Mouse (Mus musculus) G1E (cell line): ENCODE measurements around the gene Ankrd31. TPM values are rescaled to one million over a fixed set of nuclear protein-coding genes. Genes with fewer than 3 reads are reported as not detected.
"Not testable (repeated sequence)": the region's sequence is repeated elsewhere in the genome, so short reads cannot be mapped to it uniquely, and the experiment has no call there.

ENCODE experiments used
- ATAC-seq: 2 replicates; pipeline ENCODE4 v1.8.0; 2016; ENCODE audit warnings: mild to moderate bottlenecking; ENCODE audit not compliant: insufficient number of reproducible peaks, poor library complexity, low FRiP score, severe bottlenecking; ENCODE audit errors: extremely low read depth
- DNase-seq: peaks from one replicate; pipeline ENCODE4 v3.0.0; 2012; ENCODE audit warnings: low spot score
- H3K27me3 ChIP-seq: 2 replicates; pipeline ENCODE4 v1.6.1; 2012; ENCODE audit warnings: mild to moderate bottlenecking, low read length, inconsistent platforms; ENCODE audit not compliant: insufficient read depth
- H3K36me3 ChIP-seq: replicated peaks from 2 replicates; pipeline ENCODE3; 2012; ENCODE audit warnings: mild to moderate bottlenecking, inconsistent platforms
- H3K4me1 ChIP-seq: 2 replicates; pipeline ENCODE4 v1.6.1; 2012; ENCODE audit warnings: low read depth, low read length, inconsistent platforms, mixed read lengths; ENCODE audit not compliant: insufficient read depth
- H3K4me3 ChIP-seq: 2 replicates; pipeline ENCODE4 v1.5.1; 2012; ENCODE audit warnings: low read depth, mild to moderate bottlenecking, inconsistent platforms, low read length, moderate library complexity, mixed read lengths
- H3K9me3 ChIP-seq: replicated peaks from 2 replicates; pipeline ENCODE4 v1.6.1; 2012; ENCODE audit warnings: inconsistent platforms
- CTCF ChIP-seq: IDR thresholded peaks from 2 replicates; pipeline ENCODE4 v1.5.1; 2012; ENCODE audit warnings: low read depth, low read length, inconsistent platforms, mixed read lengths
- GATA1 ChIP-seq: IDR thresholded peaks from 2 replicates; pipeline ENCODE4 v1.6.1; 2012; ENCODE audit warnings: borderline replicate concordance, low read length, inconsistent platforms, mixed read lengths
- GATA2 ChIP-seq: IDR thresholded peaks from 2 replicates; pipeline ENCODE4 v1.6.1; 2012; ENCODE audit warnings: low read depth, low read length, inconsistent platforms, borderline replicate concordance
- POLR2AphosphoS5 ChIP-seq: IDR thresholded peaks from 2 replicates; pipeline ENCODE4 v1.6.1; 2012; ENCODE audit warnings: low read depth, low read length, inconsistent platforms; ENCODE audit not compliant: insufficient replicate concordance
- TAL1 ChIP-seq: conservative IDR thresholded peaks from 2 replicates; pipeline ENCODE4 v1.6.1; 2012; ENCODE audit warnings: low read depth, low read length, inconsistent platforms, mixed read lengths
- polyA plus RNA-seq: library from polyadenylated mRNA; stranded (reverse); fragments of >175 nt; gene quantifications from 2 replicates; pipeline ENCODE4 v1.2.3, GENCODE M21; 2012
- total RNA-seq, 2 experiments: library from RNA; stranded (forward) in 1 of 2; stranded (reverse) in 1 of 2; fragments of 200-1000 nt in 1 of 2; fragments of >200 nt in 1 of 2; fragmentation: Nextera tagmentation in 1 of 2; gene quantifications; 2 replicates each; pipeline ENCODE4 v1.2.3; 2014 to 2017

Gene Ankrd31
- total and polyA plus RNA-seq, 3 experiments: 0.05 TPM; not detected in 2

DNA sequence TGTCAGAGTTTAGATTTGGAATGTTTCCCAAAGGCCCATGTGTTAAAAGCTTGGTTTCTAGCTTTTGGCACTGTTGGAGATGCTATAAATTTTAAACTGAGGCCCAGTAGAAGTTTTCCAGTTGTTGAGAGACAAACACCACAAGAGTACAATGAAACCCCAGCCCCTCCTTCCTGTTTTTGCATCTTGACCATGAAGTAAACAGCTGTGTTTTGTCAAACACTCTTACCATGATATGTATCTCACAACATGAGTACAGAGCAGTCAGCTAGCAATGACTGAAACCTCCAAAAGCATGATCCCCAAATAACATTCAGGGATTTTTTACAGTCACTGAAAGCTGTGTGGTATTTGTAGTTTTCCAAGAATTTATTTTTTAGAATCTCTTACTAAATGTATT lies 126.0 kb downstream of the Ankrd31 start:
- DNase-seq: no peak
- H3K4me1 ChIP-seq: no peaks in the 10 kb centered on the region
- TF ChIP-seq GATA2: no peak
- no peak for TF ChIP-seq TAL1
- no peak for TF ChIP-seq POLR2AphosphoS5
- TF ChIP-seq CTCF: no peak
- TF ChIP-seq GATA1: no peak
- no peak for ATAC-seq
- no peaks in the 10 kb centered on the region for H3K36me3 ChIP-seq
- H3K9me3 ChIP-seq: no peaks in the 10 kb centered on the region
- no peak overlapping the region for H3K4me3 ChIP-seq
- H3K27me3 ChIP-seq: peaks cover 2% of the 10 kb centered on the region; the same call in 1 of the 2 replicates

DNA sequence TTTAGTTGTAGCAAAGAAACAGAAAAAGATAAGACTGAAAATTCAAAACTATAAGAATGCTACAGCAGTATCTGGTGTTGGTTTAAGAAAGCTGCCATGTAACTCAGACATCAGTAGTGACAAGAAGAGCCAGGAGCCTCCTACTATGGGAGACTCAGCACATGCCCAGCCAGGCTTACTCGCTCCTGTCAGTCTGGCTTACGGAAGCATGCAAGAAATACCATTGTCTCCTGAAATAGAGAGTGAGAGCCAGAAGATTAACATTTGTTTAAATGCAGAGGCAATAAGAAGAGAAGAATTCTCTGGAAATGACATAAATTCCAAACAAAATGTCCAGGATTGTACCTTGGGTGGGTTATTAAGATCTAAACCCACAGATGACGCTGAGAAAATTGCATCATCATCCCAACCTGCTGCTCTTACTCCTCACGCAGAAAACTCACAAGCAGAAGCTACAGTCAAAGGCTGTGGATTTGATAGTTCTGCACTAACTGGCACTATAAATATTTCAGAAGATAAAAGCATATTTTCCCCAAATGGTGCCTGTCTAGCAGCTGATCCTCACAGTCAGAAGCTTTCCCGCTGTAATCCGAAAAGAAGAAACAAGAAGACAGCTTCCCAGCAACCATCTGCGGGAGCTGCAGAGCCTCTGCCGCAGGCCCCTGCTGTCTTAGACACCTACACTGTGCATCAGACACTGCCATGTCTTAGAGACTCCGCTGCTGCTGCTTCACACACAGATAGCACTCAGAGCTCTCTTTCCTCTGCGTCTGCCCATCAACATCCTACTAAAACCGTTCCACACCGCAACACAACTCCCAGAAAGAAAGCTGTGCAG lies 130.4 kb downstream of the Ankrd31 start:
- Histone ChIP-seq H3K4me3 (no peak overlapping the region), H3K27me3 (peaks cover 2% of the 10 kb centered on the region; the same call in 1 of the 2 replicates), H3K4me1 (no peaks in the 10 kb centered on the region), H3K9me3 (no peaks in the 10 kb centered on the region), H3K36me3 (no peaks in the 10 kb centered on the region)
- DNase-seq (no peak), ATAC-seq (no peak)
- TF ChIP-seq POLR2AphosphoS5 (no peak), TAL1 (no peak), GATA2 (no peak), GATA1 (no peak), CTCF (no peak)

DNA sequence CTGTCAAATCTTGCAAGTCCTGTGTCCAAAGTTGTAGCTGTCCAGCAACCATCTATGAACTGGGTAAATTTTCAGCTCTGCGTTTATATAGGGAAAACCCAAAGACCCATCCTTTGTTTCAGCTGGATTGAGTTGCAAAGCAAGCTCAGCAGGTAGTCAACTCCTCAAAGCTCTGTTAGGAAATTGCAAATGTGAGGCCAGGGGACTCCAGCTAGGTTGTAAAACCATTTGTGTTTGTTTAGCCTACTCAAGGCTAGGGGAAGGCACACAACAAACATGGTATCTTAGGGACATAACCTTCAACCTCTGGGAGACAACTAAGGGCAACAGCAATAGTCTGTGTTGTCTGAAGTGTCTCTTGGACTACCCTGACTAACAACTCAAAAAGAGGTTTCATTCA lies 136.5 kb downstream of the Ankrd31 start:
- DNase-seq: no peak
- TF ChIP-seq GATA2 (no peak), TAL1 (no peak), GATA1 (no peak), CTCF (no peak), POLR2AphosphoS5 (no peak)
- H3K4me1 ChIP-seq: no peaks in the 10 kb centered on the region

DNA sequence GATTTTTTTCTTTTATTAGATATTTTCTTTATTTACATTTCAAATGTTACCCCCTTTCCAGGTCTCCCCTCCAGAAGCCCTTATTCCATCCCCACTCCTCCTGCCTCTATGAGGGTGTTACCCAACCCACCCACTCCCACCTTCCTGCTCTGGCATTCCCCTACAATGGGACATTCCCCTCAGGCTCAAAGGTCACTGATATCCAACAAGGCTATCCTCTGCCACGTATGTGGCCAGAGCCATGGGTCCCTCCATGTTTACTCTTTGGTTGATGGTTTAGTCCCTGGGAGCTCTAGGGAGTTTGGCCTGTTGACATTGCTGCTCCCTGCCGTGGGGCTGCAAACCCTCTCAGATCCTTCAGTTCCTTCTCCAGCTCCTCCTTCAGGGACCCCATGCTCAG lies 141.9 kb downstream of the Ankrd31 start:
- DNase-seq (no peak), ATAC-seq (no peak)
- peaks cover 13% of the 10 kb centered on the region for H3K27me3 ChIP-seq
- no peaks in the 10 kb centered on the region for H3K4me1 ChIP-seq
- no peak overlapping the region for H3K4me3 ChIP-seq
- no peaks in the 10 kb centered on the region for H3K9me3 ChIP-seq
- TF ChIP-seq POLR2AphosphoS5 (no peak), TAL1 (no peak), GATA2 (no peak), GATA1 (no peak), CTCF (no peak)
- H3K36me3 ChIP-seq: no peaks in the 10 kb centered on the region

More for the DNA sequence above, 136.5 kb downstream of the Ankrd31 start:
- H3K27me3 ChIP-seq: no peaks in the 10 kb centered on the region
- no peaks in the 10 kb centered on the region for H3K36me3 ChIP-seq
- no peak for ATAC-seq
- H3K4me3 ChIP-seq: no peak overlapping the region
- H3K9me3 ChIP-seq: no peaks in the 10 kb centered on the region

DNA sequence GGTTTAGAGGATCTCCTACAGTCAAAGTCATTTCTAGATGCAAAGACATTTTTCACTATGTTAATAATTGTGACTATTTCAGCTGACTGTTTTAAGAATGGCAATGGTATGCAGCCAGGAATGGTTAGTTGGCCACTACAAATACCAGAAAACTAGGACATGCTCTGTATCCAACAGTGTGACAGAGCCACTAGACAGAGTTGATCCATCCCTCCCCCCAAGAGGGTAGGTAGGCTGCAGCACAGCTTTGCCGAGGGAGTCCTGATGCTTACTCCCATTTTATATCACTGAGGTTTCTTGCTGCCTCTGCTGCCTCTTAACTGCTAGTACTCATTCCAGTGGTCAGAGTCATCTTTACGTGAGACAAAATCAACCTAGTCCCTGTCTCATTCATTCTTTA lies 147.1 kb downstream of the Ankrd31 start:
- TF ChIP-seq GATA2 (no peak), POLR2AphosphoS5 (no peak), GATA1 (no peak), TAL1 (no peak), CTCF (no peak)
- peaks cover 10% of the 10 kb centered on the region for H3K27me3 ChIP-seq
- no peak for DNase-seq
- H3K9me3 ChIP-seq: no peaks in the 10 kb centered on the region
- no peak overlapping the region for H3K4me3 ChIP-seq
- ATAC-seq: no peak
- H3K36me3 ChIP-seq: no peaks in the 10 kb centered on the region
- no peaks in the 10 kb centered on the region for H3K4me1 ChIP-seq

DNA sequence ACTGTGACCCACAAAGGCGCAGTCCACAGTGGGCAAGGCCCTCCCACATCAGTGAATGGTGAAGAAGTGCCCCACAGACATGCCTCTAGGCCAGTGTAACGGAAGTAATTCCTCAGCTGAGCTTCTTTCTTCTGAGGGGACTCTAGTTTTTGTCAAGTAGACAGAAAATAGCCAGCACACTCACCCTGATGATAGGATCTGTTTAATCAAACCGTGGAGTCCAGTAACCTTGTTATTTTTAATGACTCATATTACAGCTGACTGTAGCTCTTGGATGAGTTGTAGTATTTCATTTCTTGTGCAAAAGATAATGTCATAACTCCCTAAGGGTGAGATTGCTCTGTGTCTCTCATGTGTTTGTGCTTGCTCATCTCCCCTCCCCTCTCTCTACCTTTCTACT lies 158.6 kb downstream of the Ankrd31 start:
- no peak for TF ChIP-seq CTCF
- no peak for TF ChIP-seq GATA1
- TF ChIP-seq TAL1: no peak
- TF ChIP-seq GATA2: no peak
- DNase-seq (no peak), ATAC-seq (no peak)
- peaks cover 8% of the 10 kb centered on the region; the same call in 1 of the 2 replicates for H3K27me3 ChIP-seq
- H3K4me1 ChIP-seq: no peaks in the 10 kb centered on the region
- H3K4me3 ChIP-seq: no peak overlapping the region
- H3K36me3 ChIP-seq: no peaks in the 10 kb centered on the region
- no peaks in the 10 kb centered on the region for H3K9me3 ChIP-seq

DNA sequence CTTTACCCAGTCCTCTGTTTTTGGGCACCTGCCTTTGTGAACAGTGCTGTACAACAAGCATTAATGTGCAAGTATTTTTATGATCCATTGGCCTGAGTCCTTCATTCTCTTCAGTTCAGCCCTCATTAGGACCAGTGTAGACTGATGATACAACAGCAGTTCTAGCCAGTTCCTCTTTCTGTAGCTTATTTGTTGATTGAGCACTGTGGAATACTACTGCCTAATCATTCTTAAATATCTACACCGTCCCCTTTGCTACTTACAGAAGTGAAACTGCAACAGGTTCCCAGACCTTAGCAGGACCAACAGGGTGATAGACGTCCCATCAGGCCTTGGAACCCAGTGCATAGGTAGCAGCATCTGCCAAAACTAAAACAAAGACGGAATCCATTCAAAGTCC lies 163.1 kb downstream of the Ankrd31 start:
- no peak for ATAC-seq
- Histone ChIP-seq H3K27me3 (peaks cover 3% of the 10 kb centered on the region; the same call in 1 of the 2 replicates), H3K36me3 (no peaks in the 10 kb centered on the region), H3K4me1 (no peaks in the 10 kb centered on the region), H3K4me3 (no peak overlapping the region), H3K9me3 (no peaks in the 10 kb centered on the region)
- no peak for DNase-seq
- TF ChIP-seq CTCF (no peak), POLR2AphosphoS5 (no peak), GATA1 (no peak), GATA2 (no peak), TAL1 (no peak)

DNA sequence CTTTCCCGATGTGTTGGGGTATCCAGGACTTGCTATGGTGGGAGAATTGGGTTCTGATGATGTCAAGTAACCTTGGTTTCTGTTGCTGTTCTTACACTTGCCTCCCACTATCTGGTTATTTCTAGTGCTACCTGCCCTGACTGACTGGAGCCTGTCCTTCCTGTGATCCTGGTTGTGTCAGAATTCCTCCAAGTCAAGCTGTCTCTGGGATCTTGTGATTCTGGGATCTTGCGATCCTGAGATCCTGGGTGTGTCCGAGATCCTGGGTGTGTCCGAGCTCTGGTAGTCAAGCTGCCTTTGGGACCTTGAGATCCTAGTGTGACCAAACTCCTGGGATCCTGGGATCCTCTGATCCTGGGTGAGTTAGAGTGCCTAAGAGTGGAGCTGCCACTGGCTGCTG lies 175.1 kb downstream of the Ankrd31 start:
- H3K4me3 ChIP-seq, DNase-seq, H3K36me3 ChIP-seq, H3K27me3 ChIP-seq, ATAC-seq, H3K9me3 ChIP-seq, H3K4me1 ChIP-seq: not testable (repeated sequence)
